Mouse (Mus musculus): ENCODE measurements around the gene Rd3. TPM values are rescaled to one million over a fixed set of nuclear protein-coding genes. Genes with fewer than 3 reads are reported as not detected.

The Rd3 gene
- polyA plus RNA-seq, 1 experiment, result 76.7 TPM

GRCm38 (mm10) chr1:191963948-191964772 is 13.0 kb upstream of the Rd3 start:
- no peaks in the 10 kb centered on the region for H3K27me3 ChIP-seq (ENCODE audit: control insufficient read depth, insufficient read depth, low read length)
- H3K4me3 ChIP-seq (ENCODE audit: control insufficient read depth, low read depth, low read length), result no peak overlapping the region
- no peaks in the 10 kb centered on the region for H3K36me3 ChIP-seq (ENCODE audit: control insufficient read depth, insufficient read depth, low read length)
- no peaks in the 10 kb centered on the region for H3K4me1 ChIP-seq (ENCODE audit: control insufficient read depth, insufficient read depth, low read length)
- TF ChIP-seq POLR2A (IDR thresholded peaks at IDR 0.05; ENCODE audit: control insufficient read depth, low read depth, low read length) (no peak), CTCF (IDR thresholded peaks at IDR 0.05; ENCODE audit: control insufficient read depth, insufficient read depth, insufficient replicate concordance, low read depth, low read length) (peak; percentile 62; the same call in 1 of the 2 replicates)
- H3K27ac ChIP-seq (ENCODE audit: control insufficient read depth, insufficient read depth, low read depth, low read length), result no peak overlapping the region

GRCm38 (mm10) chr1:191964773-191965481 is 12.2 kb upstream of the Rd3 start:
- no peak overlapping the region for H3K4me3 ChIP-seq (ENCODE audit: control insufficient read depth, low read depth, low read length)
- no peaks in the 10 kb centered on the region for H3K4me1 ChIP-seq (ENCODE audit: control insufficient read depth, insufficient read depth, low read length)
- H3K27ac ChIP-seq (ENCODE audit: control insufficient read depth, insufficient read depth, low read depth, low read length), result no peak overlapping the region
- no peaks in the 10 kb centered on the region for H3K27me3 ChIP-seq (ENCODE audit: control insufficient read depth, insufficient read depth, low read length)
- no peaks in the 10 kb centered on the region for H3K36me3 ChIP-seq (ENCODE audit: control insufficient read depth, insufficient read depth, low read length)
- TF ChIP-seq POLR2A (IDR thresholded peaks at IDR 0.05; ENCODE audit: control insufficient read depth, low read depth, low read length) (no peak), CTCF (IDR thresholded peaks at IDR 0.05; ENCODE audit: control insufficient read depth, insufficient read depth, insufficient replicate concordance, low read depth, low read length) (peak; percentile 81; the same call in 1 of the 2 replicates)

- TF ChIP-seq CTCF (IDR thresholded peaks at IDR 0.05; ENCODE audit: control insufficient read depth, insufficient read depth, insufficient replicate concordance, low read depth, low read length) (no peak), POLR2A (IDR thresholded peaks at IDR 0.05; ENCODE audit: control insufficient read depth, low read depth, low read length) (no peak)
- Histone ChIP-seq H3K4me3 (ENCODE audit: control insufficient read depth, low read depth, low read length) (no peak overlapping the region), H3K4me1 (ENCODE audit: control insufficient read depth, insufficient read depth, low read length) (no peaks in the 10 kb centered on the region), H3K27ac (ENCODE audit: control insufficient read depth, insufficient read depth, low read depth, low read length) (no peak overlapping the region), H3K36me3 (ENCODE audit: control insufficient read depth, insufficient read depth, low read length) (no peaks in the 10 kb centered on the region), H3K27me3 (ENCODE audit: control insufficient read depth, insufficient read depth, low read length) (no peaks in the 10 kb centered on the region)
Observed at GRCm38 (mm10) chr1:191969939-191970338, 7.2 kb upstream of the Rd3 start.

GRCm38 (mm10) chr1:191974509-191975405 is 2.4 kb upstream of the Rd3 start:
- Histone ChIP-seq H3K27me3 (ENCODE audit: control insufficient read depth, insufficient read depth, low read length) (no peaks in the 10 kb centered on the region), H3K4me1 (ENCODE audit: control insufficient read depth, insufficient read depth, low read length) (no peaks in the 10 kb centered on the region), H3K27ac (ENCODE audit: control insufficient read depth, insufficient read depth, low read depth, low read length) (no peak overlapping the region), H3K4me3 (ENCODE audit: control insufficient read depth, low read depth, low read length) (no peak overlapping the region), H3K36me3 (ENCODE audit: control insufficient read depth, insufficient read depth, low read length) (no peaks in the 10 kb centered on the region)
- no peak for TF ChIP-seq CTCF (IDR thresholded peaks at IDR 0.05; ENCODE audit: control insufficient read depth, insufficient read depth, insufficient replicate concordance, low read depth, low read length)
- no peak for TF ChIP-seq POLR2A (IDR thresholded peaks at IDR 0.05; ENCODE audit: control insufficient read depth, low read depth, low read length)

DNA sequence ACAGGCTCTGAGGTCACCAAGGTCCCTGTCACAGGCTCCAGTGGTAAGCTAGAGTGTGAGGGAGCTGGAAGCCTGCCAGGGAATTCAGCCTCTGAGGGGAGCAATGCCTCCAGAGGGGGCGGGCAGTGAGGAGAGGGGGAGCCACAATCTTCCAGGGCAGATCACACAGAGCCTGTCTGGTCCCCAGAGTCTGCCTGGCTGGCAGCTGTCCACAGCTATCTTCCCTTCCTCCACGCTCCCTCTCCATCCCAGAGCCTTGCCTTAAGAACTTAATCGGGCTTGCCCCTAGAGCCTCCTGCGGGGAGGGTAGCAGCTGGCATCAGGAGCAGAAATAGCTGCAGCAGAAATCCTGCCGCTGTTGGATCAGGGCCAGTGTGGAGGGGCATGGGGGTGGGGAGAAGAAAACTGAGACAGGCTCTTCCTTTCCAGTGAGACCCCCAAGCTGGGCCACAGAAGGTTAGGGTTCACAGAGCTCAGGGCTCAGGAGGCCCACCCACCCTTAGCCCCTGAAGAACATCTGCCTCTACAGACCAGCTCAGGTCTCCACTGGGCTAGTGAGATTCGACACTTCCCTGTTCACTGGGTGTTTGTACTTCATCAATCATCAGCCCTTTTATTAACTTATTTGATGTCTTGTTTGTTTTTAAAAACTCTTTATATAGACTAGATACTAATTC is 4.4 kb downstream of the Rd3 start:
- Histone ChIP-seq H3K36me3 (ENCODE audit: control insufficient read depth, insufficient read depth, low read length) (no peaks in the 10 kb centered on the region), H3K27ac (ENCODE audit: control insufficient read depth, insufficient read depth, low read depth, low read length) (no peak overlapping the region), H3K4me3 (ENCODE audit: control insufficient read depth, low read depth, low read length) (no peak overlapping the region; the same call in 1 of the 2 replicates), H3K4me1 (ENCODE audit: control insufficient read depth, insufficient read depth, low read length) (no peaks in the 10 kb centered on the region; the same call in 1 of the 2 replicates), H3K27me3 (ENCODE audit: control insufficient read depth, insufficient read depth, low read length) (no peaks in the 10 kb centered on the region)
- TF ChIP-seq POLR2A (IDR thresholded peaks at IDR 0.05; ENCODE audit: control insufficient read depth, low read depth, low read length), result no peak
- TF ChIP-seq CTCF (IDR thresholded peaks at IDR 0.05; ENCODE audit: control insufficient read depth, insufficient read depth, insufficient replicate concordance, low read depth, low read length), result no peak

DNA sequence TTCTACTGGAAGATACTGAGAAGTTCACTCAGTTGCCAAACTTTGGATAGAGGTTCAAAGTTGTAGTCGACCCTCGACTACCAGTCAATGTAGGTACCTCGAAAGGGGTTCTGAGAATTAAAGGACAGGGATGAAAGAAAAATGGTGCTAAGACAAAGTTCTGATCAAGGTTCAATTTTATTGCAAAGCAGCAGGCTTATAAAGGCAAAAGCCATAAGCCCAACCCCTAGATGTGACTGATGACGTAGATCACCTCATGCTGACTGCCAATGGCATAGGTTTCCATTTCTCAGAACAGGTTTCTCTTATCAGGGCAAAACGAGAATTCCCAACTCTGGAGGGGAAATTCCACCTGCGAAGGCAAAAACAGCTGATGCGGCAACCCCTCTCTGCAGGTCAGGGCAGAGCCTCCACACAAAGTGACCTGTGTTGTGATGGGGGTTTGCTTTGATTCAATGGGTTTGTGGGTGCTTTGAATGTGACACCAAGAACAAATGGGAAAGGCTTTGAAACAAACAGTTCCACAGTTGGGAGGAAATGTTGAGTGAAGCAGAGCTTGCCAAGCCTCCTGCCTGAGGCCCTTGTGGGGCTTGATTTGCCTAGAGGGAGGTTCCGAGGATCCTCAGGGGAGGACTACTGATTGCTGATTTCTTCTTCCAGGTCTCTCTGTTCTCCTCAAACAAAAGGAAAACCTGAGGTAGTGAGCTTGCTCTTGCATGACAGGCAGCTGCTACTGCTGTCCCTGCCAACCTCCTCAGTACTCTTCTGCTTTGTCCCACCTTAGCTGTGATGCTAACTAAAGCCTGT is 9.7 kb downstream of the Rd3 start:
- Histone ChIP-seq H3K27me3 (ENCODE audit: control insufficient read depth, insufficient read depth, low read length) (no peaks in the 10 kb centered on the region), H3K27ac (ENCODE audit: control insufficient read depth, insufficient read depth, low read depth, low read length) (no peak overlapping the region), H3K36me3 (ENCODE audit: control insufficient read depth, insufficient read depth, low read length) (no peaks in the 10 kb centered on the region), H3K4me1 (ENCODE audit: control insufficient read depth, insufficient read depth, low read length) (no peaks in the 10 kb centered on the region; the same call in 1 of the 2 replicates), H3K4me3 (ENCODE audit: control insufficient read depth, low read depth, low read length) (no peak overlapping the region)
- TF ChIP-seq POLR2A (IDR thresholded peaks at IDR 0.05; ENCODE audit: control insufficient read depth, low read depth, low read length), result no peak
- no peak for TF ChIP-seq CTCF (IDR thresholded peaks at IDR 0.05; ENCODE audit: control insufficient read depth, insufficient read depth, insufficient replicate concordance, low read depth, low read length)
